Comparison of ENCODE assay signal across 1 mouse cellular context in the genomic region with DNA sequence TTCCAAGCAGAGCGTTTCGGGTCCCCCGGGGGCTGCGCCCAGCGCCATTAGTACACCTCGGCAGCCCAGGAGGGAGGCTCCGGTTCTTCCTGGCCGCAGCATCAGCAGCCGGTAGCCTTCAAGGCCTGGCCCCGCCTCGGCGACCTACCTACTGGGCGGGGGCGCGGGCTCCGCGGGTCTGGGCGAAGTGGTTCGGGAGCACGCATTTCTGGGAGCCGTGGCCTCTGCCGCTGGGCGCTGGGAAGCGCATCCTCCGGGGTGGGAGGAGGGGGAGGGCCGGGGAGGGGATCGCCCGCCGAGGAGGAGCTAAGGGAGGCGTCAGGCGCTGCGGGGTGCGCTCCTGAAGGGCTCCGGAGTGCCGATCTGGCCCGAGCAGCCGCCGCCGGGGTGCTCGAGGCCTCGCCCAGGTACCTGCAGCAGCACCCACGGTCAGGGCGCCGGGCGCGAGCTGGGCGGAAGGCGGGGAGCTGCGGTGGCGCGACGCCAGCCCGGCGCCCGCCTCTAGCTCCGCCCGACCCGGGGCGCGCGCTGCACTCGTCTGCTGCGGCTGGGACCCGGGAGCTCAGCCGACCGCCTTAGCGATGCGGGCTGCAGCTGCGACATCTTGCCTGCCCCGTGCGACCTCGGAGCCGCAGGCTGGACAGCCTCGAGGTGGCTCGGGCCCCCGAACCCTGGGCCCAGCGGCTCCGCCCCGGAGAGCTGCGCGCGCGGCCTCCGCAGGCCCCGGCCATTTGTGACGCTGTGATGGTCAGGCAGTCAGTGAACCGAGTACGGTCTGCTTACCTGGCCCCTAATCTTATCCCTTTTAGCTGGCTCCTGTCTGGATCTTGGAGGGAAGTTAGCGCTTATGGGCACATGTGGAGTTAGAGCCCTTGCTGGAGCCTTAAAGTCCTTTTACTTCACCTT.
TF ChIP-seq lines count a peak whose summit lies in the region.

A gene (minus strand): TSS at position 646 of the 906 bp plus-strand sequence.

TF ChIP-seq in CH12.LX, 34 proteins besides CTCF, POLR2A, EP300 and RAD21 (continued from another document):
- TF ChIP-seq SIN3A (IDR thresholded peaks at IDR 0.05; ENCODE audit: low read length) (no peak), JUN (IDR thresholded peaks at IDR 0.05; ENCODE audit: insufficient read depth, low read depth, low read length) (no peak), MAX (IDR thresholded peaks at IDR 0.05; ENCODE audit: low read length) (no peak), TCF12 (IDR thresholded peaks at IDR 0.05; ENCODE audit: low read depth, low read length) (peak; percentile 53; the same call in 1 of the 2 replicates), UBTF (IDR thresholded peaks at IDR 0.05; ENCODE audit: low read depth, low read length) (peak; percentile 92), MXI1 (IDR thresholded peaks at IDR 0.05; ENCODE audit: low read depth, low read length) (peak; percentile 39; the same call in 1 of the 2 replicates), MEF2A (IDR thresholded peaks at IDR 0.05; ENCODE audit: borderline replicate concordance, low read depth, low read length) (0 out of 2 replicates have a peak, but pooled peaks have one; percentile 6), ZC3H11A (IDR thresholded peaks at IDR 0.05; ENCODE audit: low read depth, low read length) (no peak), BHLHE40 (IDR thresholded peaks at IDR 0.05; ENCODE audit: low read depth, low read length) (no peak), NRF1 (IDR thresholded peaks at IDR 0.05; ENCODE audit: low read depth, low read length) (peak; percentile 77), NELFE (IDR thresholded peaks at IDR 0.05; ENCODE audit: low read depth, low read length) (peak; percentile 74)
